24 mouse cellular contexts compared by ENCODE assay signal in genomic region chr6:107645751-107646150, GRCm38 (mm10).
A peak's percentile ranks its signal among the peaks of the same experiment; 100 is the strongest.
DNase-seq lines count a peak whose midpoint lies in the region; ATAC-seq and TF ChIP-seq lines count a peak whose summit lies in the region.
"Had no signal": no experiment of that assay in that cellular context is flagged by ENCODE, and none has a peak within 500 bp of the region (broad histone marks: within the 10 kb centered on the region; RNA-seq: fewer than 3 reads in every experiment).

No protein-coding gene starts in this region.

- no peaks in the 10 kb centered on the region for H3K9me3 ChIP-seq in forebrain, embryonic 15.5 days
- H3K9me3 ChIP-seq in forebrain, embryonic 11.5 days (ENCODE audit: control insufficient read depth, low read length), result no peaks in the 10 kb centered on the region
- H3K9me3 ChIP-seq: embryonic facial prominence, embryonic 12.5 days; hindbrain, embryonic 12.5 days; limb, embryonic 12.5 days had no signal

- no peak for TF ChIP-seq CTCF in layer of hippocampus, adult 2 months (conservative IDR thresholded peaks at IDR 0.05)

- no peaks in the 10 kb centered on the region for H3K27me3 ChIP-seq in forebrain, embryonic 15.5 days
- H3K27me3 ChIP-seq in forebrain, embryonic 11.5 days (ENCODE audit: control insufficient read depth, insufficient read depth, low read length), result no peaks in the 10 kb centered on the region
- H3K27me3 ChIP-seq: embryonic facial prominence, embryonic 12.5 days; hindbrain, embryonic 12.5 days; limb, embryonic 12.5 days had no signal

- H3K9ac ChIP-seq in forebrain, embryonic 15.5 days (replicated peaks), result no peak overlapping the region
- H3K9ac ChIP-seq in forebrain, embryonic 11.5 days (ENCODE audit: low read length), result no peak overlapping the region
- H3K9ac ChIP-seq: embryonic facial prominence, embryonic 12.5 days; hindbrain, embryonic 12.5 days; limb, embryonic 12.5 days; liver, postnatal 0 days had no signal

- H3K4me2 ChIP-seq in forebrain, embryonic 15.5 days (replicated peaks), result no peak overlapping the region
- no peak overlapping the region for H3K4me2 ChIP-seq in forebrain, embryonic 11.5 days (ENCODE audit: low read depth, low read length, severe bottlenecking)
- H3K4me2 ChIP-seq: embryonic facial prominence, embryonic 12.5 days; hindbrain, embryonic 12.5 days; limb, embryonic 12.5 days; liver, embryonic 11.5 days had no signal

- H3K4me3 ChIP-seq in forebrain, embryonic 15.5 days, result no peak overlapping the region
- no peak overlapping the region for H3K4me3 ChIP-seq in forebrain, embryonic 11.5 days (ENCODE audit: low read depth, low read length)
- H3K4me3 ChIP-seq in layer of hippocampus, adult 2 months, result no peak overlapping the region
- H3K4me3 ChIP-seq: embryonic facial prominence, embryonic 12.5 days; erythroblast, embryonic 14.5 days; hindbrain, embryonic 12.5 days; limb, embryonic 12.5 days had no signal

- H3K36me3 ChIP-seq in forebrain, embryonic 15.5 days, result no peaks in the 10 kb centered on the region
- H3K36me3 ChIP-seq in forebrain, embryonic 11.5 days (ENCODE audit: control insufficient read depth, insufficient read depth, low read length), result no peaks in the 10 kb centered on the region
- H3K36me3 ChIP-seq: embryonic facial prominence, embryonic 12.5 days; hindbrain, embryonic 12.5 days; limb, embryonic 12.5 days had no signal

- H3K27ac ChIP-seq in forebrain, embryonic 15.5 days (replicated peaks), result no peak overlapping the region
- no peak overlapping the region for H3K27ac ChIP-seq in forebrain, embryonic 11.5 days (ENCODE audit: low read depth, low read length)
- no peak overlapping the region for H3K27ac ChIP-seq in layer of hippocampus, adult 2 months
- H3K27ac ChIP-seq: embryonic facial prominence, embryonic 12.5 days; hindbrain, embryonic 12.5 days; limb, embryonic 12.5 days; macrophage had no signal

- peak; percentile 64 for ATAC-seq in forebrain, embryonic 15.5 days (replicated peaks)
- no peak for ATAC-seq in forebrain, embryonic 11.5 days (replicated peaks; ENCODE audit: low FRiP score)
- ATAC-seq: CD4-positive, CD25-positive, alpha-beta regulatory T cell, adult 4 months; intestine, postnatal 0 days; liver, postnatal 0 days; lung, postnatal 0 days had no signal

- no peaks in the 10 kb centered on the region for H3K4me1 ChIP-seq in forebrain, embryonic 15.5 days
- H3K4me1 ChIP-seq in forebrain, embryonic 11.5 days (replicated peaks; ENCODE audit: control insufficient read depth, insufficient read depth, low read length), result no peaks in the 10 kb centered on the region
- H3K4me1 ChIP-seq: embryonic facial prominence, embryonic 12.5 days; hindbrain, embryonic 12.5 days; limb, embryonic 12.5 days had no signal

- DNase-seq in forebrain, embryonic 11.5 days (ENCODE audit: low spot score), result no peak
- peak; percentile 20 to 30 for DNase-seq in right cerebral cortex, postnatal 10 days (ENCODE audit: low spot score in 2 of 2)
- DNase-seq in right cerebral cortex, postnatal 14 days, result no peak
- peak; percentile 59 to 76 for DNase-seq in layer of hippocampus, adult 2 months (ENCODE audit: low spot score in 2 of 2)
- DNase-seq in layer of hippocampus, postnatal 36 days, result peak; percentile 54 to 57
- no peak for DNase-seq in cerebellum, postnatal 25 days
- no peak for DNase-seq in cerebellum, postnatal 36 days
- DNase-seq: adrenal gland, postnatal 25 days; cerebellum, adult 11 months; cerebellum, adult 9-11 months; gastrocnemius, postnatal 14 days; kidney, postnatal 25 days; liver, postnatal 0 days; thymus, adult 2 months had no signal

- WGBS in forebrain, embryonic 15.5 days, result 55% methylated on average over 2 of the region's 2 CpGs
- WGBS in forebrain, embryonic 11.5 days, result 66% methylated on average over 2 of the region's 2 CpGs

Comparison
In these comparisons a context has a peak if more than half of its experiments do, and no peak if none do; other contexts are left out.
1. DNase-seq: peak in right cerebral cortex, postnatal 10 days (2 of 2), layer of hippocampus, adult 2 months (2 of 2) and layer of hippocampus, postnatal 36 days (2 of 2); none in forebrain, embryonic 11.5 days (single experiment), right cerebral cortex, postnatal 14 days (single experiment), cerebellum, postnatal 25 days (0 of 2) and cerebellum, postnatal 36 days (0 of 2).